Mouse (Mus musculus) forebrain, postnatal 0 days (tissue): Measurements from ENCODE around the gene Gas1. TPM values are rescaled to one million over a fixed set of nuclear protein-coding genes. Genes with fewer than 3 reads are reported as not detected.

ENCODE experiments used
- ATAC-seq: fragments of 200-750 bp; cut with Nextera tagmentation; 2 replicates; pipeline ENCODE4 v1.8.0; 2017; ENCODE audit warnings: mild to moderate bottlenecking, moderate library complexity
- DNase-seq: peaks from one replicate; pipeline ENCODE4 v3.0.0-alpha.2; 2015
- H3K27ac ChIP-seq: fragments of 300-500 bp; sonication (generic); 2 replicates; pipeline ENCODE4 v1.5.1; 2014; ENCODE audit warnings: low read depth, mild to moderate bottlenecking, antibody characterized with exemption, low read length, moderate library complexity, mixed read lengths
- H3K27me3 ChIP-seq: fragments of 300-500 bp; sonication (generic); 2 replicates; pipeline ENCODE4 v1.6.1; 2014; ENCODE audit warnings: mild to moderate bottlenecking, low read length, mixed read lengths; ENCODE audit not compliant: insufficient read depth
- H3K36me3 ChIP-seq: fragments of 300-500 bp; sonication (generic); 2 replicates; pipeline ENCODE4 v1.6.1; 2014; ENCODE audit warnings: mild to moderate bottlenecking, moderate library complexity; ENCODE audit not compliant: insufficient read depth
- H3K4me1 ChIP-seq: fragments of 300-500 bp; sonication (generic); 2 replicates; pipeline ENCODE4 v1.6.1; 2014; ENCODE audit warnings: antibody characterized with exemption; ENCODE audit not compliant: insufficient read depth
- H3K4me2 ChIP-seq: fragments of 300-500 bp; sonication (generic); 2 replicates; pipeline ENCODE4 v1.6.1; 2014; ENCODE audit warnings: low read depth, mild to moderate bottlenecking, moderate library complexity
- H3K4me3 ChIP-seq: fragments of 300-500 bp; sonication (generic); 2 replicates; pipeline ENCODE4 v1.5.1; 2014; ENCODE audit warnings: low read depth, low read length, mixed read lengths
- H3K9ac ChIP-seq: fragments of 300-500 bp; sonication (generic); 2 replicates; pipeline ENCODE4 v1.6.1; 2014; ENCODE audit warnings: mild to moderate bottlenecking
- H3K9me3 ChIP-seq: fragments of 300-500 bp; sonication (generic); 2 replicates; pipeline ENCODE4 v1.6.1; 2016; ENCODE audit warnings: low read length
- CTCF ChIP-seq: sonication (generic); IDR thresholded peaks from 2 replicates; pipeline ENCODE4 v1.5.1; 2016; ENCODE audit warnings: antibody characterized with exemption, control low read depth, low read depth
- WGBS: fragments of 180-500 bp; shearing (Covaris S2); extraction: QIAGEN DNeasy Blood & Tissue Kit; methylation state at CpG from one replicate; pipeline ENCODE4 v1.1.7; 2014; 5-methylcytosine and 5-hydroxymethylcytosine counted together
- polyA plus RNA-seq: library from polyadenylated mRNA; unstranded; fragments of >200 nt; fragmentation: Nextera tagmentation; extraction: Ambion mirVana; gene quantifications from 2 replicates; pipeline ENCODE4 v1.2.1, GENCODE M21; 2015
- total RNA-seq: library from RNA; depleted of rRNA; stranded (reverse); fragments of >200 nt; gene quantifications from 2 replicates; pipeline ENCODE4 v1.2.3, GENCODE M21; 2014

The Gas1 gene
- total and polyA plus RNA-seq, 2 experiments from 2014 or later: 22.4 to 40.9 TPM

DNA sequence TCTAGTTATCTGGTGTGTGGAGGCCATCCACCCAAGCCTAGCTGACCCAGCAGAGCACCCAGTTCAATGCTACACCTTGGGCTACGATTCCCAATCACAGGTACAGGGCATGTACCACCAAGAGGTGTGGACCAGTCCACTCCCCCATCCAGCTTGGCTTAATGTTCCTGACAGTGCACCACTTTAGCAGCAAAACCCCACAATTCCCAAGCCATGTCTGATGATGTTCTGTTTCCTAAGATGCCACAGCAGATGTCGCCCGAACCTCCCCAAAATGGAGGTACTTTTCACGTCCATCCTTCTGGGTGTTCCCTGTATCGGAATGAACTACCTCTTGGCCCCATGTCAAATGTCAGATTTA, 42.7 kb downstream of the Gas1 start:
- no peaks in the 10 kb centered on the region for H3K9me3 ChIP-seq
- no peaks in the 10 kb centered on the region for H3K36me3 ChIP-seq
- H3K4me1 ChIP-seq: no peaks in the 10 kb centered on the region
- H3K4me2 ChIP-seq: no peak overlapping the region
- ATAC-seq: no peak
- no peak overlapping the region for H3K27ac ChIP-seq
- no peak overlapping the region for H3K9ac ChIP-seq
- no peak overlapping the region for H3K4me3 ChIP-seq
- H3K27me3 ChIP-seq: no peaks in the 10 kb centered on the region
- DNase-seq: no peak
- no peak for TF ChIP-seq CTCF
- 90% methylated on average over 5 of the region's 5 CpGs for WGBS

DNA sequence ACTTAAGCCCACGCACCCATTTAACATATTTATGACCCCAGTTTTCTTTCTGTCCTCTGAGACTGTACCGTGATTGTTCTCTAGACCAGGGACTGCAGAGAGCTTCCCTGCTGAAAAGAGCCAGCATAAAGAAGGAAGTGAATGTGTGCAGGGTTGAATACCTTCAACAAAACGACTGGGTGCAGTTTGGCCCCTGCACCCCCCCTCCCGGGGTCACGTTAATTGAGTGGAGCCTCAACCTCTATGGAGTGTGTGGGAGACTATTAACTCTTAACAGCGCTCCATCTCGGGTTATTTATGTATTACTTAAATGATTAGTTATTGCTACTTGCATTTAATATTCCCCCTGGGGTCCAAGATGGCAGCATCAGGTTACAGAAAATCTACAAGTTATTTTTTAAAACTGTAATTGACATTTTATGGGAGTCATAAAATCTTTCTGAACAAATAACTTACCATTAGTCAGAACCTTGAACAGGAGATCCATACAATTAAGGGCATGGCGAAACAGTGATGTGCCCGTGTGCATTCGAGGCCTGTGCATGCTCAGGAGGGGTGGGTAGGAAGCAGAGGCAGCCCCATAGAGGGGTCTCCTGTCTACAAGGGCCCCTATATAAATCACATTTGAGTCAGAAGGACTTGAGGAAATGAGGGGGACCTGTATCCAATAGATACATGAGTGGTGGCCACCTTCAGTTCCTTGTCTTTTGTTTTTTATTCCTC, 43.3 kb downstream of the Gas1 start:
- Histone ChIP-seq H3K27ac (no peak overlapping the region), H3K9ac (no peak overlapping the region), H3K4me2 (no peak overlapping the region), H3K27me3 (no peaks in the 10 kb centered on the region), H3K36me3 (no peaks in the 10 kb centered on the region), H3K4me1 (no peaks in the 10 kb centered on the region), H3K4me3 (no peak overlapping the region), H3K9me3 (no peaks in the 10 kb centered on the region)
- DNase-seq: no peak
- TF ChIP-seq CTCF: no peak
- ATAC-seq: peak; percentile 58
- WGBS: 19% methylated on average over 10 of the region's 10 CpGs

DNA sequence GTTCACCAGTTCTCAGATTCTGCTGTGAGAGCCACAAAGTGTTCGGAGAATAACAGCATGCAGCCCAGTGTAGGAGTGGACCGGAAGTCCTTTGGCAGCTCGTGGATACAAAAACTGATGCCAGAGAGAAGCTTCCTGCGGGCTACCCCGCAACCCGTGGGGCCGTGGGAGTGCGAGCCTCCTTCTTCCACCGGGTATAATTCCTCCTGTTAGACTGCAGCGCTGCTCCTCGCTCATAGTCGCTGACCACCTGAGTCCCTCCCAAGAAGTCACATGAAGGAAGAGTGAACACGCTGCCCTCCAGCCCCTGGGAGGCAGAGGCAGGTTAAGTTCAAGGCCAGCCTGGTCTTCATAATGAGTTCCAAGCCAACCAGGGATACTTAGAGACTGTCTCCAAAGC, 45.4 kb downstream of the Gas1 start:
- Histone ChIP-seq H3K27ac (no peak overlapping the region), H3K4me2 (no peak overlapping the region), H3K27me3 (no peaks in the 10 kb centered on the region), H3K4me1 (no peaks in the 10 kb centered on the region), H3K4me3 (no peak overlapping the region), H3K9me3 (no peaks in the 10 kb centered on the region), H3K9ac (no peak overlapping the region), H3K36me3 (no peaks in the 10 kb centered on the region)
- 54% methylated on average over 13 of the region's 13 CpGs for WGBS
- TF ChIP-seq CTCF: no peak
- DNase-seq (no peak), ATAC-seq (no peak)

DNA sequence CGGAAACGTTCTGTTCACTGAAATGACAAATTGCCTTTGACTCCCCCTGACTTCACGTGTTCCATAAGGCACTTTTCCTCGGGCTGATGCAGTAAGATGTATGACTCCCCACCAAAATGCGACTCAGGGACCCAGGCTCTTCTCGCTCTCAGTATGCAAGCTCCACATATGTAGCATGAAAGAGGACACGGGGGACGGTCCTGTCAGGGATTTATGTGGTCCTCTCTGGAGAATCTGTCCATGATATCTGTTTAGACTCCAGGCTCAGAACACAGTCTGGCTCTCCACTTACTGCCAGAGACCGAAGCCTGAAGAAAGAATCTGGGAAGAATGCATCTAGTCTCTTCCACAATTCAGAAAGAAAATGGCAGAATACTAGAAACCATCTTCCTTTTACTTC, 47.6 kb downstream of the Gas1 start:
- ATAC-seq (no peak), DNase-seq (no peak)
- H3K4me3 ChIP-seq: no peak overlapping the region
- no peak overlapping the region for H3K4me2 ChIP-seq
- H3K4me1 ChIP-seq: no peaks in the 10 kb centered on the region
- no peaks in the 10 kb centered on the region for H3K36me3 ChIP-seq
- no peaks in the 10 kb centered on the region for H3K27me3 ChIP-seq
- H3K9me3 ChIP-seq: no peaks in the 10 kb centered on the region
- H3K27ac ChIP-seq: no peak overlapping the region
- WGBS: 60% methylated on average over 9 of the region's 9 CpGs
- no peak for TF ChIP-seq CTCF
- H3K9ac ChIP-seq: no peak overlapping the region

DNA sequence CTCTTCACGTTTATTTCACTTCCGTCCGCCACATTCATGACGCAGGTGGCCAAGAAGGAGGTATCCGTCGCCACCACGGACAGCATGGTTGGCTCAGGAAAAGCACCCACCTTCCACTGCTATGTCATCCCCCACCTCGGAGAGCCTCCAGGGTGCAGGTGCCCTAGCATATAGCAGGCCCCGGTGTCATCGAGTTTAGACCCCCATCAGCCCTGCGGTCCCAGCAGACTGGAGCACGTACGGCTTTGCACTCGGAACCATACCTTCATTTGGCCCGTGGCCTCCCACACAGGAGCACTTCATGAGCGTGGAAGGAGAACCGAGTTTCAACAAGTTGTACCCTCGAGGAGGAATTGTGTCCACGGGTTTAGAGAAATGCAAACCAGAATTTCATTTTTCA, 50.8 kb downstream of the Gas1 start:
- peak overlapping the region; percentile 9; the same call in 1 of the 2 replicates for H3K4me3 ChIP-seq
- H3K27ac ChIP-seq: no peak overlapping the region

DNA sequence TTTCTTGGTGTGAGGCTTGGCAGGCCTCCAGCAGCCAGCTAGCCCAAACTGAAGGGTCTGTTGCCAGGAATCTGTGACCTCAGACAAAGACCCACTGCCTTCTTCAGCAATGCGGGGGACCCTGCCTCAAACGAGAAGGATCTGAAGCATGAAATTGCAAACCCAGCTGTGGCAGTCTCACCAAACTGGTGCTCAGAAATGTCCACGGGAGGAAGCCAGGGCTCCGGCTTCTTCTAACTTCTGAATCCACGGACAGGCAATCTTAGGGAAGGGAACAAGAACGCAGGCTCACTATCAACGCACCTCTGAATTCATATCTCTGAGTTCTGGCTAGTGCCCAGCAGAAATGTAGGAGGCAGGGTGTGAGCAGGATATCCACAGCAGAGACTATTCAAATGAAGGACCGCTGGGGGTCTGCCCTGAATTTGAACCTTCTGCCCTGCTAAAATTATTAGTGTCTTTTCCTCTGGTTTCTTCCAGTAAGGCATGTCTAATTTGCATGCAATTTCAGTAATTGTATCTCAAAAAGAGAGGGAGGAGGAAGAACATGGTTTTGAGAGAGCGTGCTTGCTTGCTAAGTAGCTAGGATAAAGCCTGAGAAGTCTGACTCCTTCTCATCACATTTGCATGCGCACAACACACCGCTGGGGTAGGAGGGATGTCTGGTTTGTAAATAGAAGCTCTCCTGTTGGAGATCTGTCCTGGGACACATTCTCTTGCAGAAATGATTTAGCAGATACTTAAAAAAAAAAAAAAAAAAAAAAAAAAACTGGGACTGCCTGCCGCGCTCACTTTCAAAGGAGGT, 51.5 kb downstream of the Gas1 start:
- ATAC-seq: peak; percentile 73; the same call in 1 of the 2 replicates
- H3K9ac ChIP-seq: peak overlapping the region; percentile 18; the same call in 1 of the 2 replicates
- 9% methylated on average over 13 of the region's 13 CpGs for WGBS
- no peak for TF ChIP-seq CTCF
- no peaks in the 10 kb centered on the region for H3K36me3 ChIP-seq
- H3K27me3 ChIP-seq: no peaks in the 10 kb centered on the region; the same call in 1 of the 2 replicates
- peak; percentile 39 for DNase-seq
- peak overlapping the region; percentile 9; the same call in 1 of the 2 replicates for H3K4me3 ChIP-seq
- no peaks in the 10 kb centered on the region for H3K9me3 ChIP-seq
- peak overlapping the region; percentile 50; the same call in 1 of the 2 replicates for H3K27ac ChIP-seq
- H3K4me2 ChIP-seq: peak overlapping the region; percentile 34
- peaks cover 9% of the 10 kb centered on the region for H3K4me1 ChIP-seq

More for the DNA sequence above, 50.8 kb downstream of the Gas1 start:
- H3K9ac ChIP-seq: no peak overlapping the region
- no peaks in the 10 kb centered on the region; the same call in 1 of the 2 replicates for H3K27me3 ChIP-seq
- DNase-seq (no peak), ATAC-seq (peak; percentile 3; the same call in 1 of the 2 replicates)
- 43% methylated on average over 19 of the region's 19 CpGs for WGBS
- peaks cover 9% of the 10 kb centered on the region for H3K4me1 ChIP-seq
- no peak for TF ChIP-seq CTCF
- no peaks in the 10 kb centered on the region for H3K9me3 ChIP-seq
- H3K36me3 ChIP-seq: no peaks in the 10 kb centered on the region
- H3K4me2 ChIP-seq: peak overlapping the region; percentile 34

DNA sequence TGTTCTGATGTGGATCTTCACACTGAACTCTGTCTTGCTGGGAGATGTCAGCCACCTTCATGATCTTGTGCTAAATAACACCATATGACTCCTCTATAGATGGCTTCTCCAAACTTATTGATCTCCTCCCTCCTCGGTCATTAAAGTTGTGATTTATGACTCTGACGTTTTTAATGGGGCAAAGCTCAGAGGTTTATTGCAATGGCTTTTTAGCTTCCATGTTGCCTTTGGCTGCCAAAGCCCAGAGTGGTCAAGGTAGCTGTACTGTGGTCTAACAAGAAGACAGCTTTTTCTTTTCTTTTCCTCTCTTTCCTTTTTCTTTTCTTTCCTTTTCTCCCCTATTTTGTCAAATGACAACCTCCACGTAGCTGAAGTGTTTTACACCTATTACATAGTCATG, 52.1 kb downstream of the Gas1 start:
- Histone ChIP-seq H3K4me2 (no peak overlapping the region), H3K27ac (no peak overlapping the region), H3K27me3 (no peaks in the 10 kb centered on the region; the same call in 1 of the 2 replicates), H3K4me1 (peaks cover 9% of the 10 kb centered on the region), H3K36me3 (no peaks in the 10 kb centered on the region), H3K9me3 (no peaks in the 10 kb centered on the region), H3K9ac (no peak overlapping the region), H3K4me3 (no peak overlapping the region)
- DNase-seq (no peak), ATAC-seq (no peak)
- 21% methylated on average over 3 of the region's 3 CpGs for WGBS
- TF ChIP-seq CTCF: no peak
